Mouse (Mus musculus) midbrain, embryonic 16.5 days (tissue): ENCODE measurements at regions not wholly inside any gene's neighbourhood (a gene's known extent, or its start where the extent isn't known, plus 50 kb on each side); places are given as distances from the start of the nearest gene placed in this dataset.

Experiments used
- ATAC-seq: fragments of 200-750 bp; cut with Nextera tagmentation; 2 replicates; pipeline ENCODE4 v1.8.0; 2017; ENCODE audit warnings: moderate TSS enrichment
- H3K27ac ChIP-seq: fragments of 300-500 bp; sonication (generic); 2 replicates; pipeline ENCODE4 v1.5.1; 2014; ENCODE audit warnings: mild to moderate bottlenecking, low read length, mixed read lengths
- H3K27me3 ChIP-seq: fragments of 300-500 bp; sonication (generic); 2 replicates; pipeline ENCODE4 v1.6.1; 2014; ENCODE audit warnings: low read depth, low read length, mixed read lengths; ENCODE audit not compliant: control insufficient read depth, insufficient read depth
- H3K36me3 ChIP-seq: fragments of 300-500 bp; sonication (generic); 2 replicates; pipeline ENCODE4 v1.6.1; 2014; ENCODE audit warnings: mild to moderate bottlenecking, low read length, moderate library complexity, mixed read lengths; ENCODE audit not compliant: control insufficient read depth, insufficient read depth
- H3K4me1 ChIP-seq: fragments of 300-500 bp; sonication (generic); 2 replicates; pipeline ENCODE4 v1.6.1; 2014; ENCODE audit warnings: mild to moderate bottlenecking, low read length, mixed read lengths; ENCODE audit not compliant: control insufficient read depth, insufficient read depth
- H3K4me2 ChIP-seq: fragments of 300-500 bp; sonication (generic); 2 replicates; pipeline ENCODE4 v1.6.1; 2014; ENCODE audit warnings: mild to moderate bottlenecking, low read length, mixed read lengths
- H3K4me3 ChIP-seq: fragments of 300-500 bp; sonication (generic); 2 replicates; pipeline ENCODE4 v1.5.1; 2014; ENCODE audit warnings: low read depth, mild to moderate bottlenecking, low read length, moderate library complexity, mixed read lengths
- H3K9ac ChIP-seq: fragments of 300-500 bp; sonication (generic); 2 replicates; pipeline ENCODE4 v1.6.1; 2014; ENCODE audit warnings: low read depth, low read length, mixed read lengths
- H3K9me3 ChIP-seq: fragments of 300-500 bp; sonication (generic); replicated peaks from 2 replicates; pipeline ENCODE4 v1.6.1; 2014; ENCODE audit warnings: mild to moderate bottlenecking, low read length, mixed read lengths; ENCODE audit not compliant: control insufficient read depth, poor library complexity, severe bottlenecking
- WGBS: fragments of 180-500 bp; shearing (Covaris S2); extraction: QIAGEN DNeasy Blood & Tissue Kit; methylation state at CpG from one replicate; pipeline ENCODE4 v1.1.7; 2014; 5-methylcytosine and 5-hydroxymethylcytosine counted together

DNA sequence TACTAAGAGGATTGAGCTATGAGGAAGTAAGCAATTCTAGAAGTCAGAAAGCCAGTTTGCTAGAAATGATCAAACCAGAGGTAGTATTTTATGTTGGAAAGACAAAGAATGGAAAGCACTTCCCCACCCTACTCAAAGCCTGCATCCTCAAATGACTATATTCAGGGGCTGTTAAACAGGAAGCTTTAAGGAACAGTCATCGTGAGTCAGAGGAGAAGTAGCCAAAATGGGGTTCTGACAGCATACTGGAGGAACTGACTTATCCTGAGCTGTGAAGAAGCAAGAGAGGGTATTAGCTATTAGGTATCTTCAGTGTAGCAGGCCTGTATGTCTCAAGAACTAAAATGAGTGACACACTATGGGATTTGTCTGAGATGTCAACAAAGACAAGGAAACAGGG is 106.3 kb upstream of the Fmo9 start:
- no peak overlapping the region for H3K4me2 ChIP-seq
- no peak overlapping the region for H3K4me3 ChIP-seq
- no peaks in the 10 kb centered on the region for H3K4me1 ChIP-seq
- H3K9me3 ChIP-seq = no peaks in the 10 kb centered on the region
- no peak for ATAC-seq
- no peaks in the 10 kb centered on the region for H3K27me3 ChIP-seq
- WGBS = 86% methylated on average over 1 of the region's 1 CpGs
- H3K27ac ChIP-seq = no peak overlapping the region
- no peaks in the 10 kb centered on the region for H3K36me3 ChIP-seq
- H3K9ac ChIP-seq = no peak overlapping the region

DNA sequence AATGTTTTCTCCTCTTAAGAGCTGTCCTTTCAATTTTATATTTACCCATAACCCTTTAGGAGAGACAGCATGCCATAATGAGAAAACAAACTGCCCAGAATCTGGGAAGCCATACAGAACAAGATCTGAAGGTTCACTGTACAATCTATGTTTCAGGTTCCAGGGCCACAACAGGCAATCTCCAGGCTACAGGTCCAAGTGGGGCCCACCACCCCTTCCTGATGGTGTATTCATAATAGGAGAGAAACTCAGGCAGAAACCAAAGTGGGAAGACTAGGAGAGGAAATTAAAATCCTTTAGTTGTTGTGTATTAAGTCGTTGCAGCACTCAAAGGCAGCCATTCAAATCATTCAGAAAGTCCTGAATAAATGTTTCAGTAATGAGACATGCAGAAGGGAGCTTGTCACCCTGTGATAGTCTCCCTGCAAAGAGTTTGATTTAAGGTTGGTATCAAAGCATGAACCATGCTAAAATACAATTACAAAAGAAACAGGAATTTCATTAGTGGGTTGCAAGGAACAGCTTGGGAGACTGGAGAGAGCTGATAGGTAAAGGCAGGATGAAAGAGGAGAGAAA is 107.3 kb upstream of the Fmo9 start:
- Histone ChIP-seq H3K36me3 (no peaks in the 10 kb centered on the region), H3K9me3 (no peaks in the 10 kb centered on the region), H3K27ac (no peak overlapping the region), H3K4me2 (no peak overlapping the region), H3K4me1 (no peaks in the 10 kb centered on the region), H3K27me3 (no peaks in the 10 kb centered on the region), H3K4me3 (no peak overlapping the region), H3K9ac (no peak overlapping the region)
- ATAC-seq = peak; percentile 3; the same call in 1 of the 2 replicates
- 12% methylated on average over 1 of the region's 1 CpGs for WGBS

DNA sequence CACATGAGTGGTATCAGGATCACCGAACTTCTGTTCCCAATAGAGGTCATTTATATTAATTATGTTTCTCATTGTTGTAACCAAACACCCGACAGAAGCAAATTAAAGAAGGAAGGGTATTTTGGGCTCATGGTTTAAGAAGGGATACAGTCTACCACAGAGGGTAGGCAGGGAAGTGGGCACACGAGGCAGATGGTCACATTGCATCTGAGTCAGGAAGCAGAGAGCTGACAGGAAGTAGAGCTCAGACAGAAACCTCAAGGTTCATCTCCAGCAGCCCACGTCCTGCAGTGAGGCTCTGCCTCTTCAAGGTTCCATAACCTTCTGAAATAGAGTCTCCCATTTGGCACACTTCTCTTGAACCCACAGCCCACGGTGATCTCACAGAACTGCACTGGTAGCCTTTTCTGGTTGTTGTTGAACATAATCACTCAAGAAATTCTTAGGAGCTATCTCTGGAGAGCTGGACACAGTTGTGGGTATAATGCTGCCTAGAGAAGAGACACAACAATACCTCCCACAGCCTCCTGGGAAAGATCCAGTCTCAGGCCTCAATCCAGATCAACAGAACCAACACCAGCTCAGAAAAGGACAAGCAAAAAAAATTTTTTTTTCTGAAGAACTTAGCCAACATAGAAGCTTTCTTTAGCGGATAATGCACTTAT is 111.5 kb upstream of the Fmo9 start:
- Histone ChIP-seq H3K36me3 (no peaks in the 10 kb centered on the region), H3K4me1 (peaks cover 3% of the 10 kb centered on the region; the same call in 1 of the 2 replicates), H3K27ac (no peak overlapping the region), H3K9me3 (no peaks in the 10 kb centered on the region), H3K4me3 (no peak overlapping the region), H3K4me2 (no peak overlapping the region), H3K27me3 (no peaks in the 10 kb centered on the region), H3K9ac (no peak overlapping the region)
- no peak for ATAC-seq
- 89% methylated on average over 6 of the region's 6 CpGs for WGBS

DNA sequence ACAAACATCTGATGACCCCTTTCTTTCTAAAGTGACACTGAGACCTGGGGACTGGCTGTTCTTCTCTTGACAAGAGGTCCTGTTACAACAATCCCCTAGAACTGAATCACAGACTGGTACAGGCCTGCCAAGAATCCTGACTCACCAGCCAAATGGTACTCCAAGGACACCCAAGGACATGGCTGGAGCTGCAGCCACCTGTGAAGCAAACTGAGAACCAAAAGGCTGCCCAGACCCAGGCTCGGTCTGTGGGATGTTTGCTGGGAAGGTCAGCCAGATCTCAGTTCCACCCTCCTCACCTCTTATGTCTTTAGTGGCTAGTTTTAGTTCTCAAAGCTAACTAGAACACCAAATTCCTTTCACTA is 112.1 kb upstream of the Fmo9 start:
- H3K9ac ChIP-seq = no peak overlapping the region
- H3K27ac ChIP-seq = no peak overlapping the region
- no peak overlapping the region for H3K4me2 ChIP-seq
- 70% methylated on average over 1 of the region's 1 CpGs for WGBS
- no peaks in the 10 kb centered on the region for H3K27me3 ChIP-seq
- no peaks in the 10 kb centered on the region for H3K9me3 ChIP-seq
- no peak for ATAC-seq
- H3K4me3 ChIP-seq = no peak overlapping the region
- no peaks in the 10 kb centered on the region for H3K36me3 ChIP-seq
- peaks cover 3% of the 10 kb centered on the region; the same call in 1 of the 2 replicates for H3K4me1 ChIP-seq

DNA sequence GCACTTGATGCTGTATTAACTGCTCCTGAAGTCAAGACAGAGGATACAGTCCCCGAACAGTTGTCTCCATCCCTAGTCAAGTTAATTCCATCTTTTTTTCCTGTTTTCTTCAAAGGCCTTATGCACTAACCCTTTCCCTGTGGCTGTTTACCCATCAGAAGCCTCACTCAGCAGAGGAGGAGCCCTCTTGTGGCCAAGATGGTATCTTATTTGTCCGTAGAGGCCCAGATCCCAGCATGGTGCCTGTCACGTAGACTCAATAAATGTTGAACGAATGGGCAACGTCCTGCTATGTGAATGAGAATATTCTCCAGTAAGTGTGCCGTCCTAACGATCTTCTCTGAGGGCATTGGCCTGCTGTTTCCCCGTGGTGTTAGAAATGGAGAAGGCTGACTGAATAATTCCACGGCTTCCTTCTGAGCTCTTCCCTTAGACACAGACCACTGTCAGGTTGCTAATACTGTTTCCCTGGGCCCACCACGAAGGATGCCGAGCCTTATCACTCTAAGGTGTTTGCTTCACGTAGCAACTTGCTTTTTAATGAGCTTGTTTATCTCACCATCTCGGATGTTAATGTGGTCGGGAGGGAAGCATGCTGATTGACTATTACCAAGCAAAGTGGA is 113.1 kb upstream of the Fmo9 start:
- 50% methylated on average over 14 of the region's 14 CpGs for WGBS
- Histone ChIP-seq H3K9me3 (no peaks in the 10 kb centered on the region), H3K4me2 (no peak overlapping the region), H3K27ac (no peak overlapping the region), H3K27me3 (no peaks in the 10 kb centered on the region), H3K9ac (no peak overlapping the region), H3K36me3 (no peaks in the 10 kb centered on the region), H3K4me1 (peaks cover 3% of the 10 kb centered on the region; the same call in 1 of the 2 replicates), H3K4me3 (no peak overlapping the region)
- ATAC-seq = 0 out of 2 replicates have a peak, but pooled peaks have one; percentile 17

DNA sequence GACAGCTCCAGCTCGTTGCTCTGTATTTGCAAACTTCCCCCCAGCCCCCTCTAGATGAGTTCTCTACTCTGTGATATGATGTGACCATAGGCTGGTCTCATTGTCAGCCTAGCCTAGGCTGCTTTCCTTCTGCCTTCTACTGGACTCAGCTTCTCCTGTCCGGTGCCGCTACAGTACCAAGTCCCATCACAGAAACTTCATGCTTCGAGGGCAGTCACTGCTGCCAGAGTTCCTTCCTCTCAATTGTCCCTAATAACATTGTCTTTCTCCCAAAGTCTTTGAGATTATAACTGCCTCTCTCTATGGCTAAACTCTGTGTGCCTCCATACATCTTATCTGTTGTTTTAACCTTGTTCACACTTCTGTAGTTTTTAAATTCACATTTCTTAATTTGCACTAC is 114.0 kb upstream of the Fmo9 start:
- H3K4me3 ChIP-seq = no peak overlapping the region
- WGBS = 81% methylated on average over 4 of the region's 4 CpGs
- peaks cover 3% of the 10 kb centered on the region; the same call in 1 of the 2 replicates for H3K4me1 ChIP-seq
- H3K27ac ChIP-seq = no peak overlapping the region
- H3K36me3 ChIP-seq = no peaks in the 10 kb centered on the region
- H3K9ac ChIP-seq = no peak overlapping the region
- H3K9me3 ChIP-seq = no peaks in the 10 kb centered on the region
- H3K27me3 ChIP-seq = no peaks in the 10 kb centered on the region
- no peak overlapping the region for H3K4me2 ChIP-seq
- no peak for ATAC-seq

DNA sequence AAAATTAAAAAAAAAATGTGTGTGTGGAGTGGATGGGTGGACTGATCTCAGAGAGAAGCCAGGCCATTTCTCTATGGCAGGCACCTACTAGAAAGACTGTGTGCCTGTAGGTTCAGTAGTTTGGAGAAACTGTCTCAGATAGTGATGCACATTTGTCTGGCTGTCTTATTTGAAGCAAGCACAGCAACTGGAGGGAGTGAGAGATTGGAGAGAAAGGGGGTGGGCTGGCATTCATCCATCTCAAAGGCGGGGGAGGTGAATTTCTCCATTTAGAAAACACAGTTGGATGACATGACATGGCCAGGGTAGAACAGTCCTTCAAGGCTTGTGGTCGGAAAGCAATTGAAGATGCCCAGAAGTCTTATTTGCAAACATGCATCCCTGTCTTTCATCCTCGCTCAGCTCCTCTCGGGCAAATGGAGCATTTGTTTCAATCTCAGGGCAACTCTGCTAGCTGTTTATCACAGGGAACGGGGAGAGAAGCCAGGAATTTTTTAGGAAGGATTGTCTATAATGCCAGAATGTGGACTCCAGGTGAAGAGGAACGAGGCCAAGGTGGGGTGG is 114.8 kb upstream of the Fmo9 start:
- Histone ChIP-seq H3K4me3 (no peak overlapping the region), H3K4me1 (peaks cover 3% of the 10 kb centered on the region; the same call in 1 of the 2 replicates), H3K27me3 (no peaks in the 10 kb centered on the region), H3K4me2 (no peak overlapping the region), H3K9ac (no peak overlapping the region), H3K36me3 (no peaks in the 10 kb centered on the region), H3K9me3 (no peaks in the 10 kb centered on the region), H3K27ac (no peak overlapping the region)
- WGBS = 72% methylated on average over 6 of the region's 6 CpGs
- no peak for ATAC-seq

DNA sequence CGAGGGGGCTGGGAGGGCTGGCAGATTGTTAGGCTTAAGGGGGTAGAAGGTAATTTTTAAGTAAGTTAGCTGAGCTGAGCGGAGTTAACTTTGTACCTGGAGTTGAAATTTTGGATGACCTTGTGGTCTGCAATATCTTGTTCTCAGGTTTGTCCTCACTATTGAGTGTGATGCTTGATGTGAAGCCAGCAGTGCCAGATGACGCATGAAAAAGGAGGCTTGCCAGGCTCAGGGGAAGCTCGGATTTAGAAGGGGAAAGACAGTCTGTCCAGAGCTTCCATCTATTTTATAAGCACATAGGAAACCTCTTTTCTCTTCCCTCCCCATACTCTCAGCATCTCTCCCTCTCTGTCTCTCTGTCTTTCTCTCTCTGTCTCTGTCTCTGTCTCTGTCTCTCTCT is 115.3 kb upstream of the Fmo9 start:
- Histone ChIP-seq H3K4me1 (peaks cover 3% of the 10 kb centered on the region; the same call in 1 of the 2 replicates), H3K4me3 (no peak overlapping the region), H3K9me3 (no peaks in the 10 kb centered on the region), H3K27me3 (no peaks in the 10 kb centered on the region), H3K9ac (no peak overlapping the region), H3K36me3 (no peaks in the 10 kb centered on the region), H3K4me2 (no peak overlapping the region), H3K27ac (no peak overlapping the region)
- no peak for ATAC-seq
- 70% methylated on average over 4 of the region's 4 CpGs for WGBS
